Mouse (Mus musculus): ENCODE measurements around the gene Pik3ap1.
A peak's percentile ranks its signal among the peaks of the same experiment; 100 is the strongest.

Pik3ap1 gene

DNA sequence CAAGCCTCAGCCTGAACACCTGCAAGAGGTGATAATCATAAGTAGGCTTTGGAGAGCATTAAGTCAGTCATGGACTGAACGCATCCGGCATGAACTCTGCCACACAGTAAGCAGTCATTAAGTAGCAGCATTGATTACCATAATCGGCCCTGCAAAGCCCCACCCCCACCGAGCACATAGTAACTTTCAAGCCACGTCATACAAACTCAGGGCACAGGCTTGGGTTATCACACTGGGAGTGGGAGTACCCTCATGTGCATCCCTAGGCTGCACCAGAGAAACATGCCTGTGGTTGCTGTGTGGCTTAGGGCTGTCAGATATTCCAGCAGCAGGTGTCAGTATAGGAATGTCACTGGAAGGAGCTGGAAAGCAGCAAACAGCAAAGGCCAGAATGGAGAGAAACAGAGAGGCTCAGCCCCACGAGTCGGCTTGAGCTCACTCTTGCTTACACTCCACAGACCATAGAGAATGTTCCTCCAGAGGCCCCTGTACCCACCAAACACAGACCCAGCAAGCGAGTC is 105.1 kb downstream of the Pik3ap1 start:
- no peak for DNase-seq (ENCODE audit: low spot score)

DNA sequence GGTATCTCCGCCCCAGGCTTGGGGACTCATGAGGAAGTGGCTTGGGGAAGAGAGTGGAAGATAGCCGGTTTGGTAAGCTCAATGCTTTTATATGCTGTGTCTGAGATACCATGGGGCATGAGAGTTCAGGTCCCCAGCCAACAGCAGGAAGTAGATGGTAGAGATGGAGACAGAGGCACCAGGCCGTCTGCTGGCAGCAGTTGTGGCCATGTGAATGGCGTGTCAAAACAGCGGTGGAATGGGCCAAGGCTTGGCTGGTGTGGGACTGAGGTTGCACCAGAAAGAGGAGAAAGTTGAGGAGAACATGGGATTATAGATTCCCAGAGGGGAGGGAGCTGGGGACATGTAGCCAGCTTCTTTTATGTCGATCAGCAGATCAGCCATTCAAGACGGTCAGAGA is 106.3 kb downstream of the Pik3ap1 start:
- no peak for DNase-seq (ENCODE audit: low spot score)

DNA sequence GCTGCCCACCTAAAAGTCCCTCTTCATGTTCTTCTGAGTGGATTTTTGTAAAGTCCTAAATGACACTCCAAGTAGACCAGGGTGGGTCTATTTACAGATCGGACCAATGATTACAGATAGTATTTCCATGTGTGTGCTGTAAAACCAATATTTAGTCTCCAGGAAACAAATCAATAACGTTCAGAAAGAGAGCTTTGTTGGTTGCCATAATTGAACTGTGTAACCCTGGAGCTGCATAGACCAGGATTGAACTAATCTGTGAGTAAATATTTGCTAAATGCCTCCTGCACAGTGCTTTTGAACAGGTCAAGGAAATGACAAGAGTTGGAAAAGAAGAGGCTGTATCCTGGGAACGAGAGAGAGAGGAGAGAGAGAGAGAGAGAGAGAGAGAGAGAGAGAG is 109.3 kb downstream of the Pik3ap1 start:
- DNase-seq (ENCODE audit: low spot score) = no peak

DNA sequence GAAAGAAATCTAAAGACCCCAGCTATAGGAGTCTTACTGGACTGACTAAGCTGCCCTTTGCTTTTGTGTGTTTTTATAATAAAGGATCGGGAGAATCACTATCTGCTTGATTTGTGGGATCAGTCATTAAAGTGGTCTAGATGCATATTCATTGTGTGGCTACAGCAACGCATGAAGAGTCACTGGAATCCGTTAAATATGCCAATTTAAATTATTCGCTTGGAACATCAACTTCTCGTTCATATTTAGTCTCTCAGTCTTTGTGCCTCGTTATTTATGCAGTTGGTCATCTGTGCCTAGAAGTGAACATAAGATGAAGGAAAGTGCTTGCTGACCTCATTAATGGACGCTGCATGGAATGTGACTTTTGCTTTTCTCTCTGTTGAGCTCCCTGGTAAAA is 114.0 kb downstream of the Pik3ap1 start:
- no peak for DNase-seq (ENCODE audit: low spot score)

DNA sequence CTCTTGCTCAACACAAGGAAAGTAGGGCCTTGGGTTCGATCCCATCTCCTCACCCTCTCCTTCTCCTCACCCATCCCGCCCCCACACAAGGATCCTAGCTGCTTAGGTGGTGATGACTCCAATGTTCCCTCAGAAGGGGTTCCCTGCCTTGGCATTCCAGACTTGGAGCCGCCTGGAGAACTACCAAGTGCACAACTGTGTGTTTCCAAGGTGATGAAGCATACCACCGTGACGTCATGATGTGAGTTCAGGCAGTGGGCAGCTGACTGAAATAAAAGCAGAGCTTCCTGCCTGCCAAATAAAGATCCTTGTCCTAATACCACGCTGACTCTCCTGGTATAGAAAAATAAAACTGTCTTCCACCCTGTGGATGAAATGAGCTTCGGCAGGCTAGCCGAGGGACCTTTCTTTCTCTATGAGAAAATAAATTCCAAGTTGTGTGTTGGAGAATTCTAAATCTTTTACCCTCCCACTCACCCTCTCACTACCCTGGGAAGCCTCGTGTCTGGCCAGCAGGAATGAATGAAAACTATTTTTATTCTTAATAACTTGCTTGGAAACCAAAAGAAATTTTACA is 114.7 kb downstream of the Pik3ap1 start:
- no peak for DNase-seq (ENCODE audit: low spot score)

DNA sequence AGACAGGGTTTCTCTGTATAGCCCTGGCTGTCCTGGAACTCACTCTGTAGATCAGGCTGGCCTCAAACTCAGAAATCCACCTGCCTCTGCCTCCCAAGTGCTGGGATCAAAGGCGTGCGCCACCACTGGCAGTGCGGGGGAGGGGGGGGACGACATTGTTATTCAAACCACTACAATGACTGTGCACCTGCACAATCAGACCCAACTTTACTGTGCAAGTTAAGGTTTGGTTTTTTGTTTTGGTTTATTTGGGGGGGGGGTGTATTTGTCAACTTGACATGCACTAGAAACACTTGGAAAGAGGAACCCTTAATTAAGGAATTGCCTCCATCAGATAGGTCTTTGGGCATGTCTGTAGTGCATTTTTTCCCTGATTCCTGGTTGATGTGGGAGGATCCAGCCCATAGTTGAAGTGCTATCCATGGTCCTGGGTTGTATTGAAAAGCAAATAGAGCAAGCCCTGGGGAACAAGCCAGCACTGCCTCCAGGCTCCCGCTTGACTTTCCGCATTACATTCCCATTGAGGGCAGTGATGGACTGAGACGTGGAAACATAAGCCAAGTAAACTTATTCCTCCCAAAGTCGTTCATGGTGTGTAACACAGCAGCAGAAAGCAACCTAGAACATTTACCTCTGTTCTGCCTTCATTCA is 118.5 kb downstream of the Pik3ap1 start:
- DNase-seq (ENCODE audit: low spot score) = no peak

DNA sequence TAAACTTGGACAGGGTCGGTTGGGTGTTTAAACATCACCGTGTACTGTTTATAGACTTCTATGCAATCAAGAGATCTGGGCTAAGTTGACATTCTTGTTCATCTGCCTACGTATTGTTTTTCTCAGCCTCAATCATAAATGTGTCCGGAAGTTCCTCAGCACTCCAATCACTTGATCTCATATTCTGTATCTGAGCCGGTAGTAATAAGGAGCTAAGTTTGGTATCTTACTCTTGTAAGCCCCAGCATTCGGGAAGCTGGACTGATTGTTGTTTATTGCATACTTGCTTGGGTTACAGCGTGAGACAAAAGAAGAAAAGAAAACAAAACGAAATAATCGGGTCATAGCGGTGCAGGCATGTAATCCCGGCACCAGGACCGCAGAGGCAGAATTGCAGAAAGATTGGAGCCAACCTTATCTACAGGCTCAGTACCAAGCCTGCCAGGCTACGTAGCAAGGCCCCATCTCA is 120.5 kb downstream of the Pik3ap1 start:
- DNase-seq (ENCODE audit: low spot score) = peak; percentile 11

DNA sequence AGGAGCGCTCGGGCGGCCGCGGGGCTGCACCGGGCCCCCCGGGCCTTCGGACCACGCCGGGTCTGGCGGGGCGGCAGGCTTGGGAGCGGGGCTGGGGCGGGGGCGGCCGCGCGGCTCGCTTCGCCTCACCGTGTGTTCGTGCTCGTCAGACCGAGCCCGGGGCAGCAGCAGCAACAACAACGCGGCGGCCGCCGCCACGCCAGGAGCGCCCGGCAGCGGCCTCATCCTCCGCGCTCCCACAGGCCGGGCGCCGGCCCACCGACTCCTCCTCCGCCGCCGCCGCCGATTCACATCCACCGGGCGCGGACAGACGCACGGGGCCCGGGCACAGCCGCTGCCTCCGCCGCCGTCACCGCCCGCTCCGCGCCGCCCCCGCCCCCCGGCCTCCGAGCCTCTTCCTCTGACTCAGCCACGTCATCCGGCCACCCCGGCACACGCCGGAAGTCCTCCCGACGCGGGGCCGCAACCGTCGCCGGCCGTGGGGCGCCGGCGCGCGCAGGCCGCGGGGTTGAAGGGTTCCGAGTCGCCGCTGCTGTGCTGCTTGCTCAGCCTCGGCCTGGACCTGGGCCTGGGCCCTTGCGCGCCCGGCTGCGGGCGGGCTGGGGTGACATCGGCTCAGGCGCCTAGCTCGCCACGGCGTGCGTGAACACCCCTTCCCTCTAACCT is 121.1 kb downstream of the Pik3ap1 start, which contains the start of gene Tm9sf3:
Gene Tm9sf3, minus strand, starts transcription at position 368 of the 666 bp plus-strand sequence.
- DNase-seq (ENCODE audit: low spot score) = peak; percentile 27

DNA sequence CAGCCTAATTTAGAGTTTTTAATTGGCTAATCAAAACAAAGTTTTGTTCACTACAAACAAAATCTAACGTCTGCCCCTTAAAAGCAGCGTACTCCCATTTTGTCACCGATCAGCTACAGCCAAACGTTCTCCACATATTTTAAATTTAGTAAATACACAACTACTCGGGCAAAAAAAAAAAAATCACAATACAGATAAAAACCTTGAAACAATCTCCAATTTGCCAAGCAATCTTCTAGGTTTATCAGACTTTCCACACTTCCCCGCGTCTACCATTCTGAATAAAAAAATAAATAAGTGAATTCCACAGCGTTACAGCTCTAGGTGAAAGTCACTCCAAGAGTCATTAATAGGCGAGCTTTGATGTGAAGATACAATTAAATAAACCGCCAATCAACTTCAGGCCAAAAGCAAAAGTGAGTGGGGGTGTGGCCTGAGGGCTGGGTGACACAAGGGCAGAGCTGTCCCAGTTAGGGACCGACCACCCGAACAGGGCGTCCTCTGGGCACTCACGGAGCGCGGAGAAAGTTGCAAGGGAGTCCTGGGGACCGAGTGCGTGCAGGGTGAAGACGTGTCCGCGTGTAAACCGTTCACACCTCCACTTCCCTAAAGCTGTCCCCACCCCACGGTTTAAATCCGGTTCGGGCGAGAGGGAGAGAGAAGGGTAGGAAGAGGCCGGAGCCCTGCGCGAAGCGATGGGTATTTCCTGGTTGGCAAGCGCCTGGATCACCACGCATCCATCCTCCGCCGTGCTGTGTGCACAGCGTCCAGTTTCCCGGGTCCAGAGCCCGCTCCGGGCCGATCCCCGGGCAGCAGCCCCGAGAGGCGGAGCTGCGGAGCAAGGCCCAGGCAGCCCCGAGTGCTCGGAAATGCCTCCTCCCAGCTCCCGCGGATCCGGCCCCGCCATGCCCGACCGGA is 121.9 kb downstream of the Pik3ap1 start:
- DNase-seq (ENCODE audit: low spot score) = peak; percentile 16

DNA sequence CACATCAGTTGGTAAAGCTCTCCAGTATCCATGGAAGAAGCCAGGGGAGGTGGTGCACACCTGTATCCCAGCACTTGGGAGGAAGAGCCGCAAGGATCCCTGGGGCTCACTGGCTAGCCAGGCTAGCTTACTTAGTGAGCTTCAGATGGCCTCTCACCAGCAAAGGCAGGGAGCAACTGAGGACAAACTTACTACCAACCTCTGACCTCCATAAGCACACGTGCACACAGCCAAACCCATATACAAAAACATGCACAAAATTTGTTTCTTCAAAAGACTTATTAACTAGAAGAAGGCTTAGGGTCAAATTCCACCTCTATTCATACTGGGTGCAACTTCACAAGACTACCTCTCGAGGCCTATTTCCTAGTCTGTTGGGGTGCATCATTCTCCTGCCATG is 124.2 kb downstream of the Pik3ap1 start:
- no peak for DNase-seq (ENCODE audit: low spot score)

DNA sequence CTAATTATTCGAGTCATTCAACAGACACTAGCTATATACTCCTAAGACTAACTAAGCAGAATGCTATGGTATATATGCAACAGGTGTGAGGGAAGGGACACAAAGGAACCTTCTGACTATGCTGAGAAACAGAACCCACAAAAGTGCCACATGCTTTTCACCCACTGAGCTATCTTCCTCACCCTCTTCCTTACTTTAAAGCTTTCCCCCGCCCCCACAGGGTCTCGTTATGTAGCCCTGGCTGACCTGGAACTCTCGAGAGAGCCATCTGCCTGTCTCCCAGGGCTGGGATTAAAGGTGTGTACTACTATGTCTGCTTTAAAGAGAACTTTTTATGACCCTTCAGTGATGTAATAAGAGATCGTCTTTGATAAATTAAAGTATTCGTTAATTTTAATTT is 125.6 kb downstream of the Pik3ap1 start:
- DNase-seq (ENCODE audit: low spot score) = no peak

DNA sequence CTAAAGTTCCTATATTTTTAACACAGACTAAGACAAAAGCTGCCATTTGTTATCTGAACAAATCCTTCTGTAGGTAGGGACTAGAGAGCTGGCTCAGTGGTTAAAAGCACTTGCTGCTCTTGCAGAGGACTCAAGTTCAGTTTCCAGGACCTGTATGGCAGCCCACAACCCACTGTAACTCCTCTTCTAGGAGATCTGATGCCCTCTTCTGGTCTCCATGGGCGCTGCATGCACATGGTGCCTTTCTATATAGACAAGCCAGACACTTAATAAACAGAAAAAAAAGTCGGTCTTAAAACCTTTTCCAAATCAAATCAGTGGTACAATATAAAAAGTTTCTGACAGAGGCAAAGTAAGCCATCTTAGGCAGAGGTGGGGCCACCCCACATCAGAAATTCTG is 126.2 kb downstream of the Pik3ap1 start:
- DNase-seq (ENCODE audit: low spot score) = no peak

DNA sequence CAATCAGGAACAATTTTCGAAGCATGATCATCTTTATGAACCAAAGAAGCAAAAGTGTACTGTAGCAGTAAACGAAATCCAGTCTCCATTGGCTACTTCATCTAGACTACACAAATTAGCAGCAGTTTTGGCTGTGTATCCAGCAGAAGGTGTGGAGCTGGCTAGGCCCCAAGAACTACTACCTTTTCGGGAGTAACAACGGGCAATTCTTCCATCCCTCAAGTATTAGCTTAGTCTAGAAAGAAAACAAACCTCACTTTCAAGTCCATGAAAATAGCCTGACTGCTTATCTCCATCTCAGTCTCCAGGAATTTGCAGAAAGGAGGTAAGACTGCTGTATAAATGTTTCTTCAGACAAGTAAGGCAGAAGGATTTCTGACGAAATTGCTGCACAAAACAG is 130.3 kb downstream of the Pik3ap1 start:
- no peak for DNase-seq (ENCODE audit: low spot score)

DNA sequence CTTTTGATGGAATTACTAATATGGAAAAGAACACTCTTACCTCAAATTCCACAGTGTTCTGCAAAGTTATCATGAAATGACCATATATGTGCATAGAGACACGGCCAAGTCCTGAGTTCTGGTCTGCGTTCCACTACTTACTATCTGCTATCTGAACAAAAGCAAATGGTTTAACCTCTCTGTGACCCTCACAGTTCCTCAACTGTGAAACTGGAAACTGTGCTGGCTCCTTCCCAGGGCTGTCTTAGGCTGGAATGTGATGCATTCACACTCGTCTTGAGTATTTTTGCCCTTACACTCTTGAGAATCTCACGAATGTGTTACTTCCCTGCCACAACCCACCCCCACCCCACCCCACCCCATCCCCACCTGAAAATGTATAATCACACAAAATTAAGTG is 135.9 kb downstream of the Pik3ap1 start:
- no peak for DNase-seq (ENCODE audit: low spot score)

DNA sequence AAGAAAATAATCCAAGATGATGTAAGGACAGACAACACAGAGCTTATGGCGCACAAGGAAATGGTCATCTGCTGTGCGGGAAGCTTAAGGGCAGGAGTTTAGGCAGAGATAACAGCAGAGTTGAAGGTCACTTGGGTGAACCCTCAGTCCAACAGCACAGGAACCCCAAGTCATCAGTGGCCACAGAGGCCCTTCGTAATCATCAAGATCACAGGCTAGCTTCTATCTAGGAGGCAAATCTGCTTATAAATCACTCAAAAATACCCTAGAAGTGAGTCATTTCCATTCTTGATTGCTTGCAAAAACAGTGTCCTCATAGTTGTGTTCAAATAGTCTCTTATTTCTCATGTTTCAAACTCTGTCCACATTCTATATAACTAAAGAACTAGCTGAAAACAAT is 136.6 kb downstream of the Pik3ap1 start:
- DNase-seq (ENCODE audit: low spot score) = no peak

DNA sequence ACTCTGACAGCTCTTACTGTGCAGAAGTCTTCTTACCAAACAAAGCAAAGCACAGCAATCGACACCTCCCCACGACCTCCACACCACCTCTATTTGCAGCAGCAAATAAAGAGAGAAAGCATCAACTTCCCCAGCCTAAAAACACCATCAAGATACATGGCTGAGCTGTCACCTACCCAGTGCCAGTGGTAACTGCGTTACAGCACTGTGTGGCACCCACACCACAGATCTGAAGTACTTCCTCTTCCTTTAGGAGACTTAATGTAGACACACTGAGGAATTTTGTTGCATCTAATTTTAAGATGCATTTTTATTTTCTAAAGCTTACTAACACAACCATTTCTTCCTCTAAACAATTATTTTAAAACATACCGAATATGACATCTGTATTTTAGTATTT is 138.6 kb downstream of the Pik3ap1 start:
- DNase-seq (ENCODE audit: low spot score) = no peak

DNA sequence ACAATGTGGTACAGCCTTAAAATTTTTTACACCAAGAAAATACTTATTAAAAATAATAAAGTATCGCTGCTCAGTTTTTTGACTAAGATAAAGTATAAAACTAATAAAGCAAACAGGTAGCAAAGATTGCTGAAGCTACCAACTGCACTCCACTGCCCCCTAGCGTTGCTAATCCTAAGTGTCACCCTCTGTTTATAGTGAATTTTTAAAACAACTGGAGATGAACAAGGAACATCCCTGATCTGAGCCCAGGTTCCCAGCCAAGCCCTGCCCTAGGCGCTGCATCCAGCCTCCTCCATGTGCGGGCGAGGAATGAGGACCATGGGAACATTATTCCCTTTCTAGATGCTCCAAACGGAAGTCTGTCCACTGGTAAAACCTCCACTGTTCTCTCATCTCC is 140.3 kb downstream of the Pik3ap1 start:
- DNase-seq (ENCODE audit: low spot score) = peak; percentile 31

DNA sequence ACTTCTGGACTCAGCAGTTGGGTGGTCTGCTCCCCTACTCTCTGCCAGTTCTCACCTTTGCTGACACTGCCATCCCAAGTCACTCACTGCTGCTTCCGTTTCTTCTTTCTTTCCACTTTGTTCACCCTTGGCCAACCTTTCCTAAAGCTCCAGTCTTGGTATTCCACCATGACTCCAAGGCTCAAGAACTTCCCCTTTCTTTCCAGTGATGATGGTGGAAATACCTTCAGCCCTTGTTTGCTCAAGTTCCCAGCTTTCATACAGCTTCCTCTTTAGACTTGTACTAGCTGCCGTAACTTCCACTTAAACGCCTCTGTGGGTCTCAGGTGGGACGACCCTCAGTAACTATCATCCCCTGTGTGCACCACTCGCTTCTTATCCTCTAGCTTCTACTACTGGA is 142.9 kb downstream of the Pik3ap1 start:
- no peak for DNase-seq (ENCODE audit: low spot score)

DNA sequence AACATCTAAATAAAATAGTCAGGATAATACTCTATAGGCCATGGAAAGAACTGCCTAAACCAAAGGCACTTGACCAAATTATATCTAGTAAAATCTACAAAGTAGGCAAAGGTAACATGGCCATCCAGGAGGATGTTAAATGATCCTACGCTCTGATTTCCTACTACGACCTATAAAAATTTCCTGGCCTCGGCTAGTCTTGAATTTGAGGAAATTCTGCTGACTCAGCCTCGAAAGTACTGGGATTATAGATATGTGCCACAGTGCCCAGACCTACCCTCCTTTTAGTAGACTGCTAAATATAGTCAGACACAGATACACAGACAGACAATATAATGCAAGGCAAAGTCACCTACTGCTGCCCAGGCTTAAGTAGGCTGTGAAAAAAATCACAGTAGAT is 151.2 kb downstream of the Pik3ap1 start:
- DNase-seq (ENCODE audit: low spot score) = no peak
